Mouse (Mus musculus) T-helper 2 cell (primary cell): ENCODE data around the gene Eif2ak1.

Source experiments
- in situ Hi-C: fragments of 300-600 bp; cut with MboI, MseI; formaldehyde crosslinking; loops from one replicate; pipeline ENCODE4 v1.15.1; 2025; ENCODE audit warnings: high pct_unique_total_duplicates

The Eif2ak1 gene

DNA sequence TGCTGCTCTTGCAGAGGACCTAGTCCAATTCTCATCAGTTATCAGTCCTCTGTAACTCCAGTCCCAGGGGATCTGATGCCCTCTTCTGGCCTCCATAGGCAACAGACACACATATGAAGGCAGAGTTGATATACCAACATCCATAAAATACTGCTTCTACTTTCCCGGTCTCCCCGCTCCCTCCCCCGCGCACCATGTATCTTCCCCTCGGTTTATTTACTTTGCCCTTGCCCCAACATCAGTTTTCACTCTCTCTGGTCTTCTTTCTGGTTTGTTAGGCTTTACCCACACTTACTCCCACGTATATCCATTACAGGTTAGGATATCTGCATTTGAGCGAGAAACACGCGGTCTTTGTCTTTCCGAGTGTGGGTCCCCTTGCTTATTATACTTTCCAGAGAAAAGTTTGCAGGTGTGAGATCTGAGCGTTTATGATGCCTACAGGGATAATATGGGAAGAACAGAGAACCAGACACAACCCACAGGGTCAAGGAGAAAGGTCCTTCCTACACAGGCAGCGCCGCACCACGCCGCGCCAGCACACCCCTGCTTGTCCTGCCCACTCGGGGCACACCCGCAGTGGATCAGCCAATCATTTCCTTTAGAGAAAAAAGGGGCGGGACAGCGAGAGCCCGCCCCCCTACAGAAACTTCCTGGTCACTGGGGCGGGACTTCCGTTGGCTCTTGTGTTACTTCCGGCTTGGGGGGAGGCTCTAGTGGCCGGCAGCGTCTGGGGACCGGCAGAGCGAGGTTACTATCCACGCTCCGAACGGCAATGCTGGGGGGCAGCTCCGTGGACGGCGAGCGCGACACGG, at the start of gene Eif2ak1:
Gene Eif2ak1 (plus strand): TSS at position 673 of the 815 bp plus-strand sequence.
- in situ Hi-C loops, result loop anchor here (5.0 to 10.0 kb wide), 3 partner anchors 60 to 287 kb away; partner anchors contain the start of gene Lmtk2

- in situ Hi-C loops, result no loop called here
Observed at GRCm38 (mm10) chr5:143781951-143782350, 35.6 kb upstream of the Eif2ak1 start.

- in situ Hi-C loops, result no loop called here
Observed at GRCm38 (mm10) chr5:143785391-143785790, 32.2 kb upstream of the Eif2ak1 start.

- in situ Hi-C loops, result loop anchor here (5.0 to 10.0 kb wide), 2 partner anchors 34 to 426 kb away; no protein-coding TSS in a partner anchor
Observed at GRCm38 (mm10) chr5:143801216-143801615, 16.4 kb upstream of the Eif2ak1 start.

GRCm38 (mm10) chr5:143804056-143804765, 13.4 kb upstream of the Eif2ak1 start:
- in situ Hi-C loops, result loop anchor here (5.0 to 10.0 kb wide), 2 partner anchors 37 to 429 kb away; no protein-coding TSS in a partner anchor

- in situ Hi-C loops, result loop anchor here (10.0 kb wide), 1 partner anchor 432 kb away; no protein-coding TSS in a partner anchor
Observed at GRCm38 (mm10) chr5:143807268-143807667, 10.3 kb upstream of the Eif2ak1 start.

GRCm38 (mm10) chr5:143809421-143810090, 8.0 kb upstream of the Eif2ak1 start:
- in situ Hi-C loops, result loop anchor here (5.0 to 10.0 kb wide), 3 partner anchors 237 to 435 kb away; partner anchors contain the start of gene Lmtk2

DNA sequence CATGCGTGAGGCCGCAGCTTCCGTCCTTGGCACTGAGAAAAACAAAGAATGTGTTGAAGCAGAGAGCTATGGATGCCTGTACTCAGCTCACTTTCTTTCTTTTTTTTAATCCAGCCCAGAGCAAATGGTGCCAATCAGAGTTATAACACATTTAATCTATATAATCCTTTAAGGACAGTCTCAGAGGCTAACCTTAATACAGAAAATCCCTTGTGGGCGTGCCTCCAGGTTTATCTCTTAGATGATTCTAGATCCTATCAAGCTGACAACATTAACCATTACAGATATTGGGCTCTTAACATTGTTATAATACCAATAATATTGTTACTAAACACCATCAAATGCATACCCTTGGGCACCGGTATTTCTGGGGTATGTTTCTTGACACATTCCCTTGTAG, 5.9 kb upstream of the Eif2ak1 start:
- in situ Hi-C loops, result loop anchor here (5.0 to 10.0 kb wide), 2 partner anchors 239 to 293 kb away; partner anchors contain the start of gene Lmtk2

DNA sequence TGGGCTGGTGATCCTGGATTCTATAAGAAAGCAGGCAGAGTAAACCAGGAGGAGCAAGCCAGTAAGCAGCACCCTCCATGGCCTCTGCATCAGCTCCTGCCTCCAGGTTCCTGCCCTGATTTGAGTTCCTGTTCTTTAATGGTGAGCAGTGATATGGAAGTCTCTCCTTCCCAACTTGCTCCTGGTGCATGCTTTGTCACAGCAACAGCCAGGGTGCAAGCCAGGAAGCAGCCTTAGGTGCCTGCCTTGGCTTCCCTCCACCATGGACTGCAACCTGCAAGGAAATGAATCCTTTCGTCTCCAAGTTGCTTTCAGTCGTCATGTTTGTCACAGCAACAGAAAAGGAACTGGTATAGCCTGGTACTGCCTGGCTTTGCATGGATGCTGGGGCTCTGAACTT, 3.0 kb upstream of the Eif2ak1 start:
- in situ Hi-C loops, result loop anchor here (5.0 to 10.0 kb wide), 4 partner anchors 63 to 290 kb away; partner anchors contain the start of gene Lmtk2

- in situ Hi-C loops, result loop anchor here (5.0 to 10.0 kb wide), 3 partner anchors 59 to 287 kb away; partner anchors contain the start of gene Lmtk2
Observed at GRCm38 (mm10) chr5:143817931-143818311, 333 bp downstream of the Eif2ak1 start.

DNA sequence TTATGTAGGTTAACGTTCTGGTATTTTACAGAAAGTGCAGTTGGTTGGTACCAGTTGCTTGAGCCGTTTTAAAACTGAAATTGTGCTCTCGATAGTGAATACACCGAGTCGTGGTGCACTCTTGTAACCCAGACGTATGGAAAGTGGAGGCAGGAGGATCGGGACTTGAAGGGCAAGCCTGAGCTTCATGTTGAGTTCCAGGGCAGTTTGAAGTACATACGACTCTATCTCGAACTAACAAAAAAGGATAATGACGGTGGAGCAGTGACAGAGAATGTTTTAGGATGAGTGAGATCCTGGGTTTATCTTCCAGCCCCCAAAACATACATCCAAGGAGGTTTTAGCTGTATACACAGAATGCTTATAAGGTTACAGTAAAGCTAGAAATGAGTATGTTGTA, 873 bp downstream of the Eif2ak1 start:
- in situ Hi-C loops, result loop anchor here (5.0 to 10.0 kb wide), 3 partner anchors 59 to 286 kb away; partner anchors contain the start of gene Lmtk2

DNA sequence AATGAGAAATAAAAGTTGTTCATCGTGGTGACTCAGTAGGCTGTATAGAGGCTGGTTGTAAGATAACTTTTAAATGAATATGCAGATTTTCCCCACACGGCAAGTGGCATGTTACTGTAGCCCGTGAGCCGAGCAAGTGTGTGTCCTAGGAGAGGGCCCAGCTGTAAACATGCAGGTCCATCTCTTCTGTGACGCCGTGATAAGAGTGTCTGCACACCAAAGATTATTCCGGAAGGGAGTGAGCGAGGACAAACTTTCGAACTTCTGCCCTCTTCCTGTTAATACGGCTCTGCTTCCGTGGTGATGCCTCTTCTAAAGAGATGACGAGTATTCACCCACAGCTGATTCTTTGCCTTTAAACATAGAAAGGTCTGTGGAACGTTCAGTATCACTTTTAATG, 1.4 kb downstream of the Eif2ak1 start:
- in situ Hi-C loops, result loop anchor here (5.0 to 10.0 kb wide), 3 partner anchors 58 to 286 kb away; partner anchors contain the start of gene Lmtk2

DNA sequence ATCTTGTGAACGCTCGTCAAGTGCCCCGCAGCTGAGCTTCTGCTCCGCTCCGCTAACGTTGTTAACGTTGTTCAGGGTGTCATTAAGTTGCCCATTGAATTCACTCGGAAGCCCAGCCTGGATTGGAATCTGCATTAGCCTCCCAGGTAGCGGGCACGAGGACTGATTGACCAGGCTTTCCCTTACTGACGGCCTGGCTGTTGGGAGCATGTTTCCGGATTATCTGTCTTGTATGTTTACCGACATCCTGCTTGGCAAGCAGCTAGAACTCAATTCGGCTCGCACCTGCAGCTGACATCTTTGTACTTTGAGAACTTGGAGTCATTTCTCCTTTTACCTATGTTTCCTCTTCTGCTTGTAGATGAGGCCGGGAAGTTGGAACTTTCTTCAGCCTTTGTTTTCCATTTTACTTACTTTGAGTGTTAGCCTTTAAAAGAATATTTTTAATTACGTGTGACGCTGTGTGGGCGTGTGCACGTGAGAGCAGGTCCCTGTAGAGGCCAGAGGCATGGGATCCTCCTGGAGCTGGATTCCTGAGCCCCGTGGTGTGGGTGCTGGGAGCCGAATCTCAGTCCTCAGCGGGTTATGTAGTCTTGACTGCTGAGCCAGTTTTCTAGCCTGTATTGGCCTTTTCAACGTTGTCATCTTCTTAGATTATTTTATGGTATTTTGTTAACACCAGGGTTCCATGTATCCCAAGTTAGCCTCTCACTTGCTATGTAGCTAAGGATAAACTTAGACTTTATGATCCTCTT, 2.5 kb downstream of the Eif2ak1 start:
- in situ Hi-C loops, result loop anchor here (5.0 to 10.0 kb wide), 3 partner anchors 57 to 285 kb away; partner anchors contain the start of gene Lmtk2

DNA sequence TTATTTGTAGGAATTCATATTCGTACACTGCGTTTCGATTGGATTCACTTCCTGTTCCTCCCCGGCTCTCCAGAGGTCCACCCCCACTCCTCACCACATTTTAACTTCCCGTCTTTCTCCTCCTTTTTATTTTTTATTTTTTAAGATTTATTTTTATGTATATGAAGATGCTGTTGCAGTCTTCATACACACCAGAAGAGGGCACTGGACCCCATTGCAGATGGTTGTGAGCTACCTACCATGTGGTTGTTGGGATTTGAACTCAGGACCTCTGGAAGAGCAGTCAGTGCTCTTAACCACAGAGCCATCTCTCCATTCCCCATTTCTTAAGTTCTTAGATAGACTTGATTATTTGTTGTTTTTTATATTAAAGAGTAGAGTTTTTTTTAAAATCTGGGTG, 3.2 kb downstream of the Eif2ak1 start:
- in situ Hi-C loops, result no loop called here

- in situ Hi-C loops, result loop anchor here (5.0 kb wide), 1 partner anchor 304 kb away; no protein-coding TSS in a partner anchor
Observed at GRCm38 (mm10) chr5:143871547-143872169, 54.1 kb downstream of the Eif2ak1 start.

DNA sequence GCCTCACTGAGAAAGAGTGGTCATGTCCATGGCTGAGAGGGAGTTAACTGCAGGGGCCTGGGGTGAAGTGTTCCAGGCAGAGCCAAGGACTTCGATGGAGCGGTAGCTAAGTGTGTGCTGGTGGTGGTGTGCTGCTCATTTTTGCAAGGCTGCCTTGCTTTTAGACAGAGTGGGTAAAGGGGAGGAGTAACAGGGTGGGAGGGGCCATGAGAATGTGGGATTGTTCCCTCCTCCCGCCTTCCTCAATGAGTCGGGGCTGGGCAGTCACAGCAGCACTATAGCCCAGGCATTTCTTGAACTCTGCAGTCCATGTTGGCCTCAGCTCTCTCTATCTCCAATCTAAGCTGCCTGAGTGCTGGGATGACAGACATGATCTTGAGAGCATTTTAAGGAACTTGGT, 57.0 kb downstream of the Eif2ak1 start:
- in situ Hi-C loops, result loop anchor here (5.0 kb wide), 1 partner anchor 307 kb away; no protein-coding TSS in a partner anchor

GRCm38 (mm10) chr5:143885274-143885673, 67.7 kb downstream of the Eif2ak1 start:
- in situ Hi-C loops, result loop anchor here (5.0 kb wide), 1 partner anchor 303 kb away; no protein-coding TSS in a partner anchor

GRCm38 (mm10) chr5:143890741-143891140, 73.2 kb downstream of the Eif2ak1 start:
- in situ Hi-C loops, result no loop called here

- in situ Hi-C loops, result no loop called here
Observed at GRCm38 (mm10) chr5:143892255-143892886, 74.8 kb downstream of the Eif2ak1 start.
